Mouse (Mus musculus) frontal cortex, adult (tissue): ENCODE measurements at regions not wholly inside any gene's neighbourhood (a gene's known extent, or its start where the extent isn't known, plus 50 kb on each side); places are given as distances from the start of the nearest gene placed in this dataset.

Experiments used
- ATAC-seq: cut with Nextera tagmentation; 2 replicates; pipeline ENCODE4 v1.9.2; 2017; ENCODE audit warnings: mild to moderate bottlenecking, moderate library complexity, mixed read lengths; ENCODE audit not compliant: low TSS enrichment

DNA sequence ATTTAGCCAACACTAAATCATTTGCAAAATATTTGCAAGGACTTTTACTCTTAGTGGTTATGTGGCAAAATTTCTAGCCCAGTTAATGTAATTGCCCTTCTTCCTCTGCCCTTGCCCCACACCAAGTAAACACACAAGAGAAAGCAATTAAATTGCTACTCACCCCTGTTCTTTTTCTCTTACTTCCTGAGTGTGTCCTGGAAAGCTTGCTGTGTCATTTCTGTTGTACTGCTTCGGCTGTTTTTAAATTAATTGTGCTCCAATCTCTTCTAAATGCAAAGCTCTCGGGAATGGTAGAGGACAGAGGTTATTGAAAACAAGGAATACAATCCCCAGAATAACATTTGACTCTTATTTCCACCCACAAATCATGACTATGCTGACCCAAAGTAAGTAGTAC is 647.4 kb upstream of the Cited2 start:
- no peak for ATAC-seq

DNA sequence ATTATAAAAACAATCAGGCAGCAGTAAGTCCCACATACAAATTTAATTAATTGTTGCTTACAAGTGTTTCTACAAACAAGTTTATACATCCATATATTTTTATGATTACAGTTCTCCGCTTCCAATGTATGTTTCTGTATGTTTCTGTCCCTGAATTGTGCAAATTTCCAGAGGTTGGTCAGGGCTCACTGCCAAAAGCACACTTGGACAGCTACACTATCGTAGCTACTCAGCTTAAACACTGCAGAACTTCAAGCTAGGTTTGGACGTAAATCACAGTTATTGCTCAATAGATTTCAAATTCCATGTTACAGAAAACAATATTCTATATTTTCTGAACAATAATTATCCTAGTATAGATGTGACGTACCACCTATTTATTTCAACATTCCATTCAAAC is 646.8 kb upstream of the Cited2 start:
- ATAC-seq: no peak

DNA sequence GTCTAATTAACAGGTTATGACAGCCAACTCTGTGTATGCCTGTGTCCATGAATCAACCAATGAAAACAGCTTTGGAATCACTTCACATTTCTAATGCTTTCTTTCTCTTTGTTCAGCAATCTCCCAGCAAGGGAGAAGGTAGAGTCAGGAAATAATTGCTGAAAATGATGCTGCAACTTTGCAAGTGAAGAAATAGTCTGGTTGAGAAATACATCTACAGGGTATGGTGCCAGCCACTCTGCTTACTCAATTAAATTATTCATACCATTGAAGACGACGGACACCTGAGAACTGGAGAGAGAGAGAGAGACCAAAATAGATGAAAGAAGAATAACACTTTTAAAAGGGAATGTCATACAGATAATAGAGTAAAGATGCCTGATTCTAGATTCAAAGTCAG is 645.4 kb upstream of the Cited2 start:
- ATAC-seq: no peak

DNA sequence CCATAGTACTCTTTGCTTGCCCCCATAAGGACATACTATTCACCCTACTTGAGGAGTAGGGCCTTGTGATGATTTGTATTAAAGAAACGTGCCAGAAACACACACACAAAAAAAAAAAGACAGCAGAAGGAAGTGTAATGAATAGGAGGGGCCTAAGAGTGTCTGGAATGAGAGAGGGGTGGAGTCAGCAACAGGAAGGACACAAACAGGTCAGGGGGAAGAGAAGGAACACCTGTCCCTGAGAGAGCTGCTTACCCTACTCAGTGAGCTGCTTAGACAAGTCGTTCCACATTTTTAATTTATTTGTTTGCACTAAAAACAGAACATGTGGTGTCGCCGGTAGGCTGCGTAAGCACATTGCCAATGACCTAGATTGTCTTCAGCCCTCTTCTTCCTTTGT is 642.2 kb upstream of the Cited2 start:
- ATAC-seq: no peak

DNA sequence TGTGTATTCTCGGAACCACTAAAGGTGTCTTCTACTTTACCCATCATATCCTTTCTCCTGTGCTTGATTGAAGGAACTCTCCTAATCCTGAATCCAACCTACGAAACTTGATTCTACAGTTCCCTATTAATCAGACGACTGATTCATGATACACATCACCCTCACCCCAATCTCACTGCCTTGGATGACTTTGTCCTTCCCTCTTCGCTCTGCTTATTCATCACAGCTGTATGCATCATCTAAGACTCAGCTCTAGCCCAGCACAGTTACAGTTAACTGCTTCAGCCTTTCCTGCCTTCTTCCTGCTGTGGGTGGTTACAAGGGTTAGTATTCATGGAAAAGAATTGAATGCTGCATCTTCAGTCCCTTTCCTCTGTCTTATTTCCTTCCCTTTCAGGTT is 640.1 kb upstream of the Cited2 start:
- ATAC-seq: no peak

DNA sequence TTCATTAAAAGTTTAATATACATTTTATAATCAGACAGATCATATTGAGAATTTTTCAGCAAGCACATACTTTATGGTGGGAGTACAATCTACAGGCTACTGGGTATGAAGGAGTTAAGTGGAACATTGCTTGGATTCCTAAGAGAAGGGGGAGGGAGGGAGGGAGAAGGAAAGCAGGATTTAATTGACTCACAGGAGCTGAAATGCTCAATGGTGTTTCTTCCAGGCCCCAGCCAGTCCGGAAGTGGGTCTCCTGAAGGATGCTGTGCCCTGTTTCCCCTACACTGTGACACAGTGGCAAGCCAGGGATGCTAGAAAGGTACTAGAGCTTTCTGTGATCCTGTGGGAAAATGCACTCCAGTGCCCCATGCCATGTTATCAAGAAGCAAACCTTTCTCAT is 621.0 kb upstream of the Cited2 start:
- no peak for ATAC-seq

DNA sequence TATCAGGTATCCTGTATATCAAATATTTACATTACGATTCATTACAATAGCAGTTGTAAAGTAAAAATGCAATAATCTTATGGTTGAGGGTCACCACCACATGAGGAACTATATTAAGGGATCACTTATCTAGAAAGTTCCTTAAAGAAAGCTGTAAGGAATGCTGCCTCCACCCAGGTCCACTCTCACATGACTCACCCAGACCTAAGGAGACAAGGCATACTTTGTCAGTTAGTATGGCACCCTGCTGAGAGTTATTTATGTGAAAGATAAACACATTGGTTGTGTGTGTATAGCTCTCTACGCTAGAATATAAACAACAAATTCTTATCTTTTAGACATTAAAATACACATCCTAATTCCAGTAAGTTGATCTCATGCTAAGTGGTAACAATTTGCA is 619.6 kb upstream of the Cited2 start:
- ATAC-seq: no peak

DNA sequence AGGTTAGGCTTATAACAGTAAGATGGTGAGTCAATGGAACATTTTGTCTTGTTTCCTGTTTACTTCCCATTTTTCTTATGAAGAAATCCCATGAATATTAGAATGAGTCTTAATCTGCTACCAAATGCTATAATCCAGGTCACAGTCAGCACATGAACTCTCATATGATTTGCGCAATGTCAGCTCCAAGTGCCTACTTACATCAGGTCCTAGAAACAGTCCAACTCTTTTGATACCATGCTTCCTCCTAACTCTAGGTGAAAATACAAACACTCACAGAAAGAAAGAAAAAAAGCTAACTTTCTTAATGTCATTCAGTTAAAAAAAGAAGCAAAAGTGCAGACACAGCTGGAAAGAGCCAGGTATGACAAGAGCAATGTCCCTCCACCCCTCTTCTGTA is 616.2 kb upstream of the Cited2 start:
- no peak for ATAC-seq

DNA sequence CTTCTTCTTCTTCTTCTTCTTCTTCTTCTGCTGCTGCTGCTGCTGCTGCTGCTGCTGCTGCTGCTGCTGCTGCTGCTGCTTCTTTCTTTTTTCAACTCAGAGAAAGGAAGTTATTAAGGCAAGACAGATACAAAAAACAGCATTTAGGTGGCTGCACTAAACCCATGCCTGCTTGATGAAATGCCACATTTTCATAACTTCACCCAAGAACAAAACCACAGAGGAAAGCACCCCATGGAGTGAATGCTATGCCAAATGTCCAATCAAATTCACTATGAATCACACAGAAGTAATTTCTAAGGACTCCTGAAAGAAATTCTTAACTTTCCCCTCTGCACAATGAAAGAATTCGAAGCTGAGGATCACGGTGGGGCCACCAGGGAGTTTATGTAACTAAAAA is 611.9 kb upstream of the Cited2 start:
- no peak for ATAC-seq

DNA sequence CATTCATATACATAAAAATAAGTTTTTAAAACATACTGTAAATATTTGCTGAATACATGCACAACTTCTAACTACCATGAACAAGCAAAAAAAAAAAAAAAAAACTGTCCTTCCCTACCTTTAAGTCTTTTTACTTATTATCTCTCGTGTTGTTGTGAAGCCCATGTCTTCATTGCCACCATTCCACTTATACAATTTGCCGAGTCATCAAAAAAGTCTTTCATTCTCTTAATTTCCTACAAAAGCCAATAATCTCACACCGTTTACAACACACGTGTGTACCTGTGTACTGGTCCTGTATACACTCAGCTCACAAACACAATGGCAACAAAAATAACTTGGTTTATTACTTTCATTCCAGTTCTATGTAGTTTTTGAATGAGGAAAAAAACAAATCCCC is 608.2 kb upstream of the Cited2 start:
- ATAC-seq: no peak

DNA sequence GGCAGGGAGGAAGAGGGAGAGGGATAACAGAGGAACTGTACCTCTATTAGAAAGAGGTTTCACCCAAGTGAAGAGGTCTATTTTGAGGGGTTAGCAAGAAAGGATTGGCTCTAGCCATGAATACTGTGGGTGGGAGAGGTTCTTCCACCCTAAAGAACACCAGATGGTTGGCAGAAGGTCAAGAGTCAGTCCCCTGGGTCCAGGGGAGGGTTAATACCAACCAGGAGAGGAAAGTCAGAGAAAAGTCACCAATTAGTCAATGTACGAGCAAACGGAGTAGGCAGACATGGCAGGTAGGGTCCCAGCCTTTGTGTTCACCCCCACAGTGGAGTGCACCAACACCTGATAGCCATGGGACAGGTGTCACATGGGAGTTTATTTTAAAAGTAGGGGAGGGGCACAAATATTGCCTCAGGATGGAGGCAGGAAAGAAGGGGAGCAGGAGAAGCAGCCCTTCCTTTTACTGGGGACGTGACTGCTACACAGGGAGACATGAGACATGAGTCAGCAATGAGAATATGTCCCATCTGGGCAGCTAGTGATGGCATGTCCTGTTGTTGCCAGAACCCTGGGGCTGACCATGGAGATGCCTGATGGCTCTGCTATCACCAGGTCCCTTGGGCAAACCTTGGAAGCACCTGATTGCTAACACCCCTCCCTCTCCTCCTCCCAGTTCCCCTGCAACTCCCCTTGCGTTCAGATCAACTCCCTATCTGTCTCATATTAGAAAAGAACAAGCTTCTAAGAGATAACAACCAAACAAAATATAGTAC is 593.4 kb upstream of the Cited2 start:
- ATAC-seq: no peak

DNA sequence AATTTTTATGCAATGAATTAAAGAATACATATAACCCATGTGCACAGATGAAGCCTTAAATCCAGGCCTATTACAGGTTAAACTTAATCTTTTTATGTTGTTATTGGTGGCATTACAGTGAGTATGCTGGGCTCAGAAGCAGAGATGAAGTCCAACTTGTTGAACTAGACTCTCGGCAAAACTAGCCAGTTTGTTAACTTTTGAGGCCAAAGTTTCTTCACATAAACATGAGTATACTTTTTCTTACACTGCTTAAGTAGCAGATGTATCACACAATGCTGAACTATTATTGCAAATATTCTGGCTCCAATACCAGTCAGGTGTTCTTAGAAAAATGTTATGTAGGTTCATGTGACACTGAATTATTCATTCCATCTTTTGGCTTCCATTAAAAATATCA is 592.4 kb upstream of the Cited2 start:
- ATAC-seq: no peak

DNA sequence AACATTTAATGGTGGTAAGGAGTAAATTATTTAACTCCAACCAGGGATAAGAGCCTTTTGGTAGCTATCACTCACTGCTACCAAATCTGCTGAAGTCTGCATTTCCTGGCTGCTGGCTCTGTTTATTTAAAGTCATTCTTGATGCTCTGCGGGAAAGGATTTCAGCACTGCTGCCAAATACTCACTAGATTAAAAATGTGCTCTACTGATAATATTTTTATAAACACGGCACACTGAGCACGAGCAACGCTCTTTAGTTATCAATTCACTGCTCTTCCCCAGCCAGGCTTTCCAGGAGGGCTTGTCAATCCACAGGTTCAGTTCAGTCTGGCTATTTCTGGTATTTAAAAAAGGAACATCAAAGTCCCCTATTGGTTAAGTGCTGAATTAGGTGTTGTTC is 591.3 kb upstream of the Cited2 start:
- peak; percentile 34; the same call in 1 of the 2 replicates for ATAC-seq

DNA sequence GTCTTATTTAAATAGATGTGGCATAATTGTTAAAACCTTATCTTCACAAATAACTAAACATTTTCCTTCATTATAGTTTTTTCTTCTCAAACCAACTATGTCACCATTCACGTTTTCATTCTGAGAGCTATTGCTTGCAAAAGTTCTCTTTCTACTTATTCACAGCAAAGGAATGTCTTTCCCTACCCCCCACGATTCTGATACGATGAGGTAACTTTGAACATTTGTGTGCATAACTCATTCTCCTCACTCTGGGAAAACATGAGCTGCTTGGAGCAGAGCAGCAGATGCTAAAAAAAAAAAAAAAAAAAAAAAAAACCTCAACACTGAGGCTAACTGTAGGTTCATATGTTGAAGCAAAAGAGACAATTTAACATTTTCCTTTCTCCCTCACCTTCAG is 547.6 kb upstream of the Cited2 start:
- ATAC-seq: peak; percentile 31; the same call in 1 of the 2 replicates

DNA sequence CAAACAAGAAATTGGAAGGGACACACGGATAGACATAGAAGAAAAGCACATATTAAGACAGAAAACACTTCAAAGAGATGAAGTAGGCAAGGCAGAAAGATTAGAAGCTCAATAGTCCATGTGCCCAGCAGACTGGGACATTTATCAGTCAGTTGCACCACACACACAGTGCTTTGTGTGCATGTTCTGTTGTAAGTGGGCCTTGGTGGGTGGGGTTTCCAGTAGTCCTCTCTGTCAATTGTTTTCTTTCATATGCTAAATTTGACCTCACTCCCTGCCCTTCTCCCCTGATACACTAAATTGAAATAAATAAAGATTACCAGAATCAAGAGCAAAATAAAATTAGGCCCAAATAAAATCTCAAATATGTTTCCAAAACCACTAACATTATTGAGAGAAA is 546.0 kb upstream of the Cited2 start:
- no peak for ATAC-seq

DNA sequence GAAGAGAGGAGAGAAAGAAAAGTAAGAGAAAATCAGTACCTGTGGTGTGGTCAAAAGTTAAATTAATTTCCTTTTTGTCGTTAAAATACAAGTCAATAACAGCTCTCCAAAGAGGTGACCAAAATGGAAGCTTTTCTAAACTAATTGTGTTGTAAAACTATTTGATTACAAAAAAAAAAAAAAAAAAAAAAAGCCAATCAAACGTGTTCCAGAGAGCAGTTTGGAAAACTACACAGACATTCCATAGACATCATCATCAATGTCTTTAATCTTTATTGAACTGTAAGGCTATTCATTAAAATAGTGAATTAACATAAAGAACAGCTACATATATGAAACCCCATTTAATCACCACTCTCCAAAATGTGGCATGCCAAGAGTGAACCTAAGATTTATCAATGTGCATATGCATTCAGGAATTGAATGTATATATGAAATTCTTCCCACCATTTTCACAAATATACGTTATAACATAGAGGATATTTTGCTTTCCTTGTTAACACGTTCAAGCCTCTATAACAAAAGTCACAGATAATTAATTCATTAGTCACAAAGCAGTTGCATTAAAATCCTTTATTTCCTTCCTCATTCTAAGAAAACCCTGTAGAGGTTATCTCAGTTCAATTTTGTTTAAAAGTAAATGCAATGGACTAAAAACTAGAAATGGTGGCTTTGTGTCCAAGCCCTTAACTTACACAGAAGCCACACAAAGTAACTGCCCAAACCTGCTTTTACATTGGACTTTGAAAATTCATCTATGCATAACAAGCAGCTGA is 545.3 kb upstream of the Cited2 start:
- ATAC-seq: no peak

DNA sequence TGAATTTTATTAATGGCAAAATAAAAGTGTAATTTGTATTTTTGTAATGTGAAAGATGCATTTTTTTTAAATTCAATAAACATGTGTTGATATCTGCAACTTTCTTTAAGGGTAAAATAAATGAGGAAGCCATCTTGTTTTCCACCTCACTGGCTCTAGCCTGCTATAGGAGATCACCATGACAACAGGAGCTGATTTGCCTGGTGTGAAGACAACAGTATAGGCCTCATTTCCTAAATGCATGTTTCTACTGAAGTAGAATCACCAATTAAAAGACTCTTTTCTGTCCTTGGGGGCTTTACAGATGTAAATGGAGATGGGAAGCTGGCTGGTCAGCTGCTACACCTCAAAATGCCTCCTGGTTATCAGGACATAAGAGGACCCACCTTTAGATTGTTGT is 544.4 kb upstream of the Cited2 start:
- no peak for ATAC-seq

DNA sequence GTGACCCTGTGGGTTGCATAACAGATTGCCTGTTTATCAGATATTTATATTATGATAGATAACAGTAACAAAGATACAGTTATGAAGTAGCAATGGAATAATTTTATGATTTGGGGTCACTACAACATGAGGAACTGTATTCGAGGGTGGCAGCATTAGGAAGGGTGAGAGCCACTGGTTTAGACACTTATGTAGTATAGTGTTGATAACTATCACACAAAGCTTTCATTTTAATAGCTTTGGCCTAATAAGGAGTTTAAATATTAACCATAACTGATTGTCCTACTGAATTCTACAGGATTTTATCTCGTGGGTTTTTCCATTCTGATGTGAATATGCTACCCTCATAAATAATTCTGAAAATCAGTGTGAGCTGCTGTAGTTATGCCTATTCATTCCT is 538.6 kb upstream of the Cited2 start:
- no peak for ATAC-seq

DNA sequence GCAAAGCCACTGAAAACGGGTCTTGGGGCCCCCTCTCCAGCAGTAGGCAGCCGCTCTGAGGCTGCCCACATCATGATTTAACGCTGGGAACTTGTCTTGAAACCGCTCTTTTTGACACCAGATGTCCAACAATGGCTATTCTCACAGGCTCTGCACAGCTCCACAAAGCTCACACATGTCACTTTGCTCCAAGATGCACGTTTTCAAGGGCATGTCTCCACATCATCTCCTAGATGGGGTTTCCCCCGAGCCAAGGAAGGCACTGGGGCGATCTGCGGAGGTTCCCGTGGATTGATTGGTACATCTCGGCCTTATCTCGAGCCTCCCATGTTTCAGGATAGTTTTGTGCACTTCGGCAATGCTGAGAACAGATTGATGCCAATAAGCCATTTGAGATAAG is 526.8 kb upstream of the Cited2 start:
- no peak for ATAC-seq

DNA sequence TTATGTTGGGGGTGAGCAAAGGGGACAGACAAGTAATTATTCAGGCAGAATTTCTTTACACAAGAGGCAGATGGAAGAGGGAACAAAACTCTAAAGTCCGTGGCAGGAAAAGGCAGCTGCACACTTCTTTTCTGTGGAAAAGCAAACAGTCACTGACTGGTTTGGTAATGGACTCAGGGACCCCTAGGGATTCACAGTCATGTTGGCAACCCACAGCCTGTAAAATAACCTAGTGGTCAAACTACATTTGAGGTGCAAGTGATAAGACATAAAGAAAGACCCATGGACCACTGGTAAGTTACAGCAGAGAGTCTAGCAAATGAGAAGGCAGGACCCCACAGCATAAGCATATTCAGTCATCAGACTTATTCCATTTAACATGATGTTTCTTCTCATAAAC is 526.4 kb upstream of the Cited2 start:
- ATAC-seq: no peak

DNA sequence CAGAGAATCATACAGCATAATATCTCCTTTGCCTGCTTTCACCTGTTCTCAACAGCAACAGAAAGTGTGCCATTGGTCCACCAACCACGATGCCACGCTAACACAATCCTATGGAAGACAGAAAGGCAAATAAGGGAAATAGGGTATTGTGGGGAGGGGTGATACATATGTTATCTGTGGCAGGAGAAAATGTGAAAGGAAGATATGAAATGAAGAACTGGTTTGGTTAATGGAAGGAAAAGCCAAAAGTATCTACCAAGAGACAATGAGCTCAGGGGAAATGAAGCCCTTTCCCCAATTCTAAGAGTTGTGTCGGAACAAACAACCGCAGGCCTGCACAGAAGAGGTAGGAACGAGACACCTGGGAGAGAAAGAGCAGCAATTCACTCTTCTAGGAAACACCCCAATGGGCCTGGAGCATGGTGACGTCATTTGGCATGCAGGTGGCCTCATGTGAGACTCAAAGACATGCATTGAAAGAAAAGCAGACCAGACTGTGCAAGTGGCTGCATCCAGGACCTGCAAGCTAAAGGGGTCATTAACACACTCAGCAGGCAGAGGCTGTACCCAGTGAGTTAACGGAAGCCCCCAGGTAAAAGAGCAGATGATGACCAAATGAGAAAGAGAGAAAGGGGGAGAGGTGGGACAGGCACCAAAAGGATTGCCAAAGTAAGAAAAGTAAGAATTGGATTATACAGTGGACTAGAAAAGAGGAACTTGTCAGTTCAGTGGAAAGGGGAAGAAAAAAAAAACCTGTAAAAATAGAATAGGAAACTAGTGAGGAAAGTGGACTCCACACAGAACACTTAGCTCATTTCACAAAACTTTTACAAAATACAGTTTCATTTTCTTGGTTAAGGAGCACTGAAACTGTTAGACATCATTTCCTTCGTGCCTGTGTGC is 522.2 kb upstream of the Cited2 start:
- ATAC-seq: no peak

DNA sequence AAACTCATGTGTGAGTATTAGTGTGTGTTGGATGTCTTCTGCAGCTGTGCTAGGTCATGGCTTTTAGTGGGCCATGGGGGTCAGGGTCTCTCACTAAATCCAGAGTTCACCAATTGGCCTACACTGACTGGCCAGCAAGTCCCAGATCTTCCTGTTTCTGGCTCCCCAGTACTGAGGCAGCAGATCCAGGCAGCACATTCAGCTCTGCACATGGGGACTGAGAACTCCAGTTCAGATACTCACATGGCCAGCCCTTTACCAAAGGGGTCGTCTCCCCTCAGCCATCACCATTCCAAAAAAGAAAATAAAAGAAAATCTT is 521.6 kb upstream of the Cited2 start:
- no peak for ATAC-seq
